Mouse (Mus musculus) inflammation-experienced regulatory T-cells (primary cell): ENCODE results near the gene Crisp3. TPM values are rescaled to one million over a fixed set of nuclear protein-coding genes. Genes with fewer than 3 reads are reported as not detected.

Experiments
- polyA plus RNA-seq, 2 experiments: library from polyadenylated mRNA; unstranded; fragments of 100-300 nt; shearing (Covaris generic); gene quantifications; one replicate each; pipeline ENCODE4 v1.2.1; 2017

The Crisp3 gene
- under 1 TPM; 0.23 to 0.58 TPM for polyA plus RNA-seq

DNA sequence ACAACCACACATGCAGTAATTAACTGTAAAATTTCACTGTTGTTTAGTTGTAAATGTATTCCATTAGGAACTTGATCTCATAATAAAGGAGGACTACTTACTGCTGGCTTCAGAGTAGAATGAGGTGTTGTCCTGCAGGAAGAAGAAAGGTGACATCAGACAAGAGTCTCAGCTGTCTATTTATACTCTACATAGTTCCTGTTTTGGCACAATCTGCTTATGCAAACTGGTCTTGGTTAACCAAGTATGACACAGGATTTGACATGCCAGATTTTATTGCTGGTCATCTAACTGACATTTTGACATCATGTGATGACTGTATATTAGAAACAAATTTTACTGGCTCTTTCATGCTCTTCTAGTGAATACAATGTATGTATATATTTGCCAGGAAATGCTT, at the start of gene Crisp3:
Gene Crisp3 (minus strand): TSS at position 154 of the 400 bp plus-strand sequence.

DNA sequence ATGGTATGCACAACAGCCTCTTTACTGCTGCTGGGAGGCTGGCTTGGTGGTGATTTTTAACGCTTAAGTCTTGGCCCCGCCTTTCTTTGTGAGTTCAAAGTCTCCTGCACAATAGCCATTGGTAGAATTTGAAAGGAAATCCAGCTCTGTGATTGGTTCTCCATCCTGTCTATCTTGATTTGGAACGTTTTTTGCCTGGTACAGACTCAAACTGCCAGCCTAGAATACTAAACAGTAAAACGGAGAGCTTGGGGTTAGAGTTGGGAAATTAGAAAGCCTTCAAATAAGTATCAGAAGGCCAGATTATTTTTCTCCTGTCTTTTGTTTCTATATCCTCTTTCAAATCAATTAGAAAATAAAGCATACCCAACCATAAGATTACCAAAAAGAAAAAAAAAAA, 33.5 kb downstream of the Crisp3 start, which contains the start of gene Pgk2:
Gene Pgk2 (minus strand): TSS at position 101 of the 400 bp plus-strand sequence.

Other genes starting within 250 kb of the Crisp3 start
- not detected for gene AC192777.2, start 146.8 kb downstream of the Crisp3 start, polyA plus RNA-seq
- gene Pgk2, start 33.6 kb downstream of the Crisp3 start, polyA plus RNA-seq = 1 to 10 TPM in 1 of 2 experiments, not detected in 1; 2.5 TPM
- 100 to 1,000 TPM in 1 of 2 experiments, 1 to 10 TPM in 1; 1.2 to 184 TPM for gene Crisp1, start 76.9 kb upstream of the Crisp3 start, polyA plus RNA-seq